Mouse (Mus musculus): ENCODE measurements at regions not wholly inside any gene's neighbourhood (a gene's known extent, or its start where the extent isn't known, plus 50 kb on each side); places are given as distances from the start of the nearest gene placed in this dataset.

DNA sequence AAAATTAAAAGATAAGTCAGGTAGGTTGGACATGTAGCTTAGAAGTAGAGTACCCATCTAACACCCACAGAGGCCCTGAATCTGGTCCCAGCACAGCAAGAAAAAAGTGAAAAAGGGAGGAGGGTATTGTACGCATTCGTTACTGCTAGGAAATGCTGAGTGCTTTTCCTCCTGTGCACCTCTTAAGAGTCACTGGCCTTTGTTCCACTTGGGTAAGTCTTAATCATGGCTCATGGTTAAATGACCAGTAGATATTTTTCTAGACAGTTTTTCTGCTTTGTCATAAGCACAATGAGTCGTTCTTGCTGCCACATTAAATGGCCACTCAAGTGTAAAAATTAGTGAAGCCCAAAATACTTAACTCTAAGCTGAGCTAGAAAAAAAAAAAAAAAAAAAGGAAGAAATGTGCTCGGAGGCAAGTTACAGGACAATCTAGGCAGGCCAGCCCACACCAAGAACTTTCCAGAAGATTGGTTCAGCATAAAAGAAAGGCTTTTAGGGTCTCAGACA, 86.0 kb upstream of the Ank start:
- DNase-seq (ENCODE audit: low spot score in 2 of 2), result no peak

DNA sequence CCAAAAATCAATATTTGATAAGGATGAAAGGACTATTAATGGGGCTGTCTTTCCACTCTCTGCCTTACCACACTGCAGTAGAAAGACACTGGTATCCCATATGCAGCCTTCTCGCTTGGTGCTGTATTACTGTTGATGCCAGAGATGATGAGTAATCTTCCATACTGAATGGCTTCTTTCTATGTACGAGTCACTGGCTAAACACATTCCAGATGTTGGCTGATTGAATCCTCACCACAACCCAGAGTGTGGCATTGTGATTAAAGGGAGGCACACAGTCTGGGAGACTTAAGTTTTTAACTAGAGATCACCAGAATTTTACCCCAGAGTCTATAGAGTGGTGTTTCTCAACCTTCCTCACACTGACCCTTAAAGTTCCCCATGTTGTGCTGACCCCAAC, 84.9 kb upstream of the Ank start:
- no peak for DNase-seq (ENCODE audit: low spot score in 2 of 2)

DNA sequence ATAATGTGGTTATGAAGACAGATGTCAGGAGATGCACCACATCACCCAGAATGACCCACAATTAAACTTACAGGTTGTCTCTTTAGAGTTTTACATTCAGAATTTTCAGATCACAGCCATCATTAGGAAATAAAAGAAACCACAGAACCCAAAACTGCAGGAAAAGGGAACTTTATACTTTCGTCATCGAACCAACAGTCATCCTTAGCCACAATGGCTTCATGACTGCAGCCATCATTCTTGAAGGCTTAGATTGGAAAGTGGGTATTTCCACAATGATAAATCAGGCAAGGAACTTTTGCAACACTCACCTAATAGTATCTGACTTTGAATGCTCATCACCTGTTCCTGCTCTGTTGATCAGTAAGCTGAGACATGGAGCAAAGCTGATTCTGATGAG, 75.9 kb upstream of the Ank start:
- no peak for DNase-seq (ENCODE audit: low spot score in 2 of 2)

- peak; percentile 15 to 77 for DNase-seq (ENCODE audit: low spot score in 2 of 2)
Measured at GRCm38 (mm10) chr15:27405721-27406161, 60.7 kb upstream of the Ank start.

- DNase-seq (ENCODE audit: low spot score in 2 of 2), result no peak
Measured at GRCm38 (mm10) chr15:27409856-27410255, 56.6 kb upstream of the Ank start.

- DNase-seq (ENCODE audit: low spot score in 2 of 2), result no peak
Measured at GRCm38 (mm10) chr15:27412304-27412703, 54.2 kb upstream of the Ank start.

DNA sequence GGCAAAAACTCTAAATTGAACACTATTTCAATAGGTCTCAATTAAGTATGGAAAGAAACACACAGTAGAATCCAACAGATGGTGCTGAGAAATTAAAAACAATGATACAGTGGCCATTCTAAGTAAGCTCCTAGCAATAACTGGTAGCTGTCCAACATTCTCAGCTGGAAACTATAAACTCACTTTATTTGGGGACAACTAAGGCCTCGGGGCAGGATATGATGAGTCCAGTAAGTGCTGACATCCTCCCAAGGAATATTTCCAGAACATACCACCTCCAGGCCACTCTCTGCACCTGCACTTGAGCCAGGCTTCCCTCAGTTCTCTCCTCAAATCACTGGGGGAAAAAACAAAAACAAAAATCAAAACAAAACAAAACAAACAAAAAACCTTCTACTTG, 53.7 kb upstream of the Ank start:
- no peak for DNase-seq (ENCODE audit: low spot score in 2 of 2)

DNA sequence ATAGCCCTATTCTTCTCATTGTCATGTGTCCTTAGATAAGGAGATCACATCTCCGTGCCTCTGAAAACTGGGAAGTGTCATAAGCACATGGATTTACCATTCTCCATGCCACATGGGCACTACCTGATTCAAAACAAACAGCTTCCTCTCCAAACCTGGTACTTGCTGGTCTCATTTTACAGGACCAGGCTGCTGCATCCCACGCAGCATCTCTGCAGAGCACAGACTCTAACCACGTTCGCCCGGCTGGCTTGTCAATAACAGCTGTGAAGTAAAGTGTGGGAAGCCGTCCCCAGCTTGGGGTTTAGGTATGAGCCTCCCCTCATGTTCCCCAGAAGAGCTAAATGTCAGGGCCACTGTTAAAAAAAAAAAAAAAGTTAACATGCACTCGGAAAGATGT, 53.0 kb upstream of the Ank start:
- peak in 1 of 2 experiments; percentile 32 for DNase-seq (ENCODE audit: low spot score in 2 of 2)

GRCm38 (mm10) chr15:27414819-27415218, 51.7 kb upstream of the Ank start:
- DNase-seq (ENCODE audit: low spot score in 2 of 2), result no peak

Data from left cerebral cortex, adult 8-10 months (tissue).